Mouse (Mus musculus): ENCODE measurements around the gene Psmb11.

DNA sequence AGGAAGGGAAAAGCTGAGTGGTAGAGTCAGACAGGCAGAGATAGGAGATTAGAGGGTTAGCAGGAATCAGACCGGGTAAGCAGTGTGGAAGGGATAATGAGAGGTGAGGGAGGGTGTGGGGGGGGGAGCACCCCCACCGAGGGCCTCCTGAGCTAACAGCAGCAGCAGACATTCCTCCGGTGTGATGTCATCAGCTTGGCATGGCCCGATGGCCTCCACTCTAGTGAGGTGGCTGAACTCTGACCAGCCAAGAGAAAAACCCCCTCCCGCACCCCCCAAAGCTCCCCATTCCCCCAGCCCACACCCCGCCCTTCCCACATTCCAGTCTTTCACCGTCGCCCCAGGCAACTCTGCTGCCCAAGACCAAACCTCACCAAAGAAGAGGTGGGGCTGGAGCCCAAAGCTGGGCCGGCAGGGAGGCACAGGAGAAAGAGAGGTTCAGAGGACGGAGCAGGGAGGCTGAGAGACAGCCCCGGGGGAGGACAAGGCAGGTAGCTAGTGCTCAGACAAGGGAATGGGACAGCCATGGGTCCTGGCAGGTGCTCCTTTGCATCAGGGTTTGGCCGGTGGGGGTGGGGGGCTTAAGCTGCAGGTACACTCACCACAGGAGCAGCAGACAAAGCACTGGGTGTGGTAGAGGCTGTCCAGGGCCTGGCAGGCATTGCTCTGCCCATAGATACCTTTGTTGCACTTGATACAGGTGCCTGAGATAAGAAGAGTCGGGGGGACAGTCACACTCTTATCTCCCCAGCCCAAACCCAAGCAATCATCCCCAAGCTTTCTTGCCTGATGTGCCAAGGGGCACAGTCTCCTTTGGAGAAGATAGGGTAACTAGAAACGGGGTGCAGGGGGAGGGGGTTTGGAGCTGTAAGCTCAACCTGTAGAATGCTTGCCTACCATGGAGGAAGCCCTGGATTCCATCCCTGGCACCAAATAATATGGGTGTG, 48.2 kb upstream of the Psmb11 start:
- TF ChIP-seq POLR2A (IDR thresholded peaks at IDR 0.05; ENCODE audit: low read depth, low read length) (peak; percentile 76), CTCF (IDR thresholded peaks at IDR 0.05; ENCODE audit: borderline replicate concordance, insufficient read depth, low read length) (no peak)

Measured in embryonic fibroblast, embryonic 13.5 days (primary cell).